Mouse (Mus musculus): ENCODE measurements around the gene Rsrc1. TPM values are rescaled to one million over a fixed set of nuclear protein-coding genes. Genes with fewer than 3 reads are reported as not detected.
"Not testable (repeated sequence)": the region's sequence is repeated elsewhere in the genome, so short reads cannot be mapped to it uniquely, and the experiment has no call there.

Rsrc1 gene
- polyA plus RNA-seq, 1 experiment from 2014 or later: 16.3 TPM

DNA sequence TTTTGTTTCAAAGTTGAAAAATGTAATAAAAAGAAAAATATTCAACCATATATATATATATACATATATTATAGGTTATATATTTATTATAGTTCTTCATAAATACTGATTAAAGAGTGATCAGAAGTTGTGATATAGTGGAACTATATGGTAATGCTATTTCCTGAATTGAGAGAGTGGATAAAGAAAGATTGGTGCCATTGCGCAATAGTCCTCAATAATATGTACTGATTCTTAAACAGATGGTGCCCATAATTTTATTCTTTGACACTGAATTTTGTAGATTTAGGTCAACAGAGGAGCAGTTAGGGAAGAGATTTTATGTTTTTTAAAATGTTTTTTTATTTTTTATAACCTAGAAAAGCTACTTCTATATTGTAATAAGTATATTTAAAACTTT, 165.1 kb downstream of the Rsrc1 start:
- no peaks in the 10 kb centered on the region for H3K4me1 ChIP-seq
- H3K27ac ChIP-seq: no peak overlapping the region
- H3K27me3 ChIP-seq (replicated peaks): no peaks in the 10 kb centered on the region
- no peak overlapping the region for H3K4me3 ChIP-seq
- H3K4me2 ChIP-seq: no peak overlapping the region
- 90% methylated on average over 1 of the region's 1 CpGs for WGBS (ENCODE audit: insufficient replicate concordance)
- ATAC-seq: no peak
- H3K9me3 ChIP-seq (replicated peaks): no peaks in the 10 kb centered on the region
- no peak overlapping the region for H3K9ac ChIP-seq
- no peaks in the 10 kb centered on the region for H3K36me3 ChIP-seq

GRCm38 (mm10) chr3:67147246-67147645, 166.1 kb downstream of the Rsrc1 start:
- no peak overlapping the region for H3K4me2 ChIP-seq
- H3K4me3 ChIP-seq: no peak overlapping the region
- H3K9me3 ChIP-seq (replicated peaks): no peaks in the 10 kb centered on the region
- H3K27me3 ChIP-seq (replicated peaks): no peaks in the 10 kb centered on the region
- H3K4me1 ChIP-seq: no peaks in the 10 kb centered on the region
- no peak overlapping the region for H3K27ac ChIP-seq
- 82% methylated on average over 3 of the region's 3 CpGs for WGBS (ENCODE audit: insufficient replicate concordance)
- ATAC-seq: no peak
- no peak overlapping the region for H3K9ac ChIP-seq
- H3K36me3 ChIP-seq: no peaks in the 10 kb centered on the region

DNA sequence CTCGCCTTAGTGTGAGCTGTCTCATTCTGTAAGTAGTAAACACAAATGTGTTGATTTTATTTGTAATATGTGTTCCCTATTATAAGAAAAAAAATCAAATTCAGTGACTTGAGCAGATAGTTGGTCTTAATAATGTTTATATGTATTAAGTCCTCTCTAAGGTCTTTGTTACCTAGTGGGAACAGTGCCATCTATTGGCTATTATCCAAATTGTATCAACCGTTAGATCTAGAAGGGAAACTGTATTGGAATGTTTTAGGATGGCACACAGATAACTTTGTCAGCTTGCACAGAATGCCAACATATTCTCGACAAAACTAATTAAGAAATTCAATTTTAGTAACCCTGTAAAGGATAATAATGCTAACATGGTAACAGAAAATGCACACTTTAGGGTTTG, 216.0 kb downstream of the Rsrc1 start:
- ATAC-seq: no peak
- Histone ChIP-seq H3K27ac (no peak overlapping the region), H3K9me3 (replicated peaks) (no peaks in the 10 kb centered on the region), H3K9ac (no peak overlapping the region), H3K27me3 (replicated peaks) (no peaks in the 10 kb centered on the region), H3K4me2 (no peak overlapping the region), H3K36me3 (no peaks in the 10 kb centered on the region), H3K4me3 (no peak overlapping the region), H3K4me1 (no peaks in the 10 kb centered on the region)
- 34% methylated on average over 3 of the region's 3 CpGs for WGBS (ENCODE audit: insufficient replicate concordance)

DNA sequence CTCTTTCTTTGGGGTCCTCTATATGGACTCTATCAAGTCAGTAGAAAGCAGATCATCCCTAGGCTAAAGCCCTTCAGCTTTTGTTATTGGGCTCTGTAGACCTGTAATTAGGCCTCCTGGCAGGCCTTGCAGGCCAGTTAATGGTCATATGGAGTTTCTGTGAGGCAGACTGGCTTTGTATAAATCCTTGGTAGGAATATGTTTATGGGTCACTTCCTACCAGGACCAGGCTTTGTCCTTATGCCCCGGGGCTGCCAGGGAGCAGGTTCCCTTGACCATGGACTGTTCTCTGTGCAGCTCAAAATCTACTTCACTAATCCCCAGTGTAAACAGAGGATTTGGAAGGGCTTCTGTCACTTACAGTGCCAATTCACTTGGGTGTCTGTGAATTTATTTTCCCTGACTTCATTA, 231.9 kb downstream of the Rsrc1 start:
- Histone ChIP-seq H3K4me1 (no peaks in the 10 kb centered on the region), H3K9me3 (replicated peaks) (no peaks in the 10 kb centered on the region), H3K27me3 (replicated peaks) (no peaks in the 10 kb centered on the region), H3K36me3 (no peaks in the 10 kb centered on the region), H3K4me2 (no peak overlapping the region), H3K27ac (no peak overlapping the region), H3K9ac (no peak overlapping the region), H3K4me3 (no peak overlapping the region)
- no peak for ATAC-seq
- WGBS (ENCODE audit: insufficient replicate concordance): 83% methylated on average over 1 of the region's 1 CpGs

DNA sequence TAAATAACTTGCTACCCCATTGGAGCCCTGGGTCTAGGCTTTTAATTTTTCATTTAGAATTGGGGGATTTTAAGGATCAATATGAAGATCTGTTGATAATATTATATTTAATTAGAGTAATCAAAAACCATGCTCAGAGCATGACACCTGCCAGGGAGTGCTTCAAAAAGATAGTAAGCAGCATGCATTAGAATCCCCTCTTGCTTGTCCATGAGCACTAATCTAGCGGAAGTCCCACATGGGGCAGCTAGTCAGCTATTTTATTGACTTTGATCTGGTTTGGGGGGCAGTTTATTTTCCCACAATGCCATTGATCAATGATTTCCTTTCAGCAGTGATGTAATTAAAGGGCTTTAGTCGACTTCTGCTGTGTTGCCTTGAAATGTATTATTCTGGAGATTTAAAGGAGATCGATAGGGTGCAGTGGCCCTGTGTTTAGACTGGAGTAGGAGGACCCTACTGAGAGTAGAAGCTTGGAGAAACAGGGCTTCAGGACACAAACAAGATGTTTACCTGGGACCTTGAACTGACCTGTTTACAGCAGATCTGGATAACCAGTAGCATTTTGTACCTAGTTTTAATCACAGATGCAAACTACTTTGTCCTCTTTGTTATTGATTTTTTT, 251.5 kb downstream of the Rsrc1 start:
- Histone ChIP-seq H3K27ac (no peak overlapping the region), H3K36me3 (no peaks in the 10 kb centered on the region), H3K9me3 (replicated peaks) (no peaks in the 10 kb centered on the region), H3K4me1 (no peaks in the 10 kb centered on the region), H3K27me3 (replicated peaks) (no peaks in the 10 kb centered on the region), H3K4me2 (no peak overlapping the region), H3K9ac (no peak overlapping the region), H3K4me3 (no peak overlapping the region)
- 63% methylated on average over 3 of the region's 3 CpGs for WGBS (ENCODE audit: insufficient replicate concordance)
- no peak for ATAC-seq

DNA sequence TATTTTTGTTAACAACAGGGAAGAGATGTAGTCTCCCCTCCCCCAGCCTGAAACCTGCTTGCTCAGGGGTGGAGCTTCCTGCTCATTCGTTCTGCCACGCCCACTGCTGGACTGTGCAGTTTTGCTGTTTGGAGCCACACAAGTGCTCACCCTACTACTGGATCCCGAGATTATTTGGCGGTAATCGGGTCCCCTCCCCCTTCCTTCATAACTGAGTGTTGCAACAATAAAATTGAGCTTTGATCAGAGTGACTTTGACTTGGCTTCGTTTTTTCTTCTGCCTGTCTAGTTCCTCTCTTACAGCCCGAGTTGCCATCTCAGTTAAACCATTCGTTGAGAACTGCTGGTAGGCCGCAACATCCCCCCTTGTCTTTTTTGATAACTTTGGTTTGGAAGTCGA, 261.3 kb downstream of the Rsrc1 start:
- H3K4me1 ChIP-seq; ATAC-seq; H3K36me3 ChIP-seq; H3K9me3 ChIP-seq (replicated peaks); H3K27ac ChIP-seq; H3K9ac ChIP-seq; H3K4me3 ChIP-seq; H3K4me2 ChIP-seq; H3K27me3 ChIP-seq (replicated peaks): not testable (repeated sequence)
- WGBS (ENCODE audit: insufficient replicate concordance): 71% methylated on average over 10 of the region's 10 CpGs

GRCm38 (mm10) chr3:67267448-67267847, 286.3 kb downstream of the Rsrc1 start:
- WGBS (ENCODE audit: insufficient replicate concordance): 72% methylated on average over 3 of the region's 3 CpGs
- H3K4me2 ChIP-seq: no peak overlapping the region
- ATAC-seq: no peak
- no peak overlapping the region for H3K27ac ChIP-seq
- H3K36me3 ChIP-seq: no peaks in the 10 kb centered on the region
- no peaks in the 10 kb centered on the region for H3K4me1 ChIP-seq
- no peaks in the 10 kb centered on the region for H3K27me3 ChIP-seq (replicated peaks)
- H3K9me3 ChIP-seq (replicated peaks): no peaks in the 10 kb centered on the region
- H3K4me3 ChIP-seq: no peak overlapping the region
- H3K9ac ChIP-seq: no peak overlapping the region

GRCm38 (mm10) chr3:67279781-67280180, 298.6 kb downstream of the Rsrc1 start:
- H3K4me2 ChIP-seq: peak overlapping the region; percentile 25
- WGBS (ENCODE audit: insufficient replicate concordance): 46% methylated on average over 4 of the region's 4 CpGs
- ATAC-seq: peak; percentile 79

DNA sequence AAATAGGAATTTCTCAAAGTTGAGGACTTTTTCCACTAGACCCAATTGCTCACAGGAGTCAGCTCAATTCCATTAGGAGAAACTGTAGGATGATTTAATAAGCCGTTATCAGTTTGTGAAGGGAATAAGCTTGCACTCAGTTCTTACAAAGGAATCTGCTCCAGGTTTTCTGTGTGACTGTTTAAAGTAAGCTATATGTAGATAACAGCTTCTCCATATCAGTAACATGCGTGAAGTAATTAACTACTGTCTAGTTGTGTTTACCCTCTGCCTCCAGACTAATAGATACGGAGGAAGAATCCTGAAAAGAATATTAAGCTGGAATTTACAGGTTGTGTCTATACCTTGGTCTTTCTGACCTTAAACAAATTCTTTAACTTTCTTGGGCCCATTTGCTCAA, 299.1 kb downstream of the Rsrc1 start:
- Histone ChIP-seq H3K9ac (no peak overlapping the region), H3K4me1 (peaks cover 17% of the 10 kb centered on the region), H3K9me3 (replicated peaks) (no peaks in the 10 kb centered on the region), H3K27me3 (replicated peaks) (no peaks in the 10 kb centered on the region), H3K36me3 (no peaks in the 10 kb centered on the region), H3K27ac (no peak overlapping the region; the same call in 1 of the 2 replicates), H3K4me3 (no peak overlapping the region), H3K4me2 (peak overlapping the region; percentile 25)
- 40% methylated on average over 3 of the region's 3 CpGs for WGBS (ENCODE audit: insufficient replicate concordance)
- ATAC-seq: peak; percentile 84

More at GRCm38 (mm10) chr3:67279781-67280180, 298.6 kb downstream of the Rsrc1 start:
- no peak overlapping the region for H3K9ac ChIP-seq
- no peaks in the 10 kb centered on the region for H3K36me3 ChIP-seq
- H3K9me3 ChIP-seq (replicated peaks): no peaks in the 10 kb centered on the region
- H3K27ac ChIP-seq: no peak overlapping the region; the same call in 1 of the 2 replicates
- peaks cover 17% of the 10 kb centered on the region for H3K4me1 ChIP-seq
- H3K4me3 ChIP-seq: no peak overlapping the region
- no peaks in the 10 kb centered on the region for H3K27me3 ChIP-seq (replicated peaks)

- H3K36me3 ChIP-seq: no peaks in the 10 kb centered on the region
- no peak overlapping the region for H3K9ac ChIP-seq
- H3K4me2 ChIP-seq: no peak overlapping the region
- peaks cover 17% of the 10 kb centered on the region for H3K4me1 ChIP-seq
- H3K4me3 ChIP-seq: no peak overlapping the region
- ATAC-seq: no peak
- no peaks in the 10 kb centered on the region for H3K9me3 ChIP-seq (replicated peaks)
- no peak overlapping the region for H3K27ac ChIP-seq
- WGBS (ENCODE audit: insufficient replicate concordance): 67% methylated on average over 1 of the region's 1 CpGs
- no peaks in the 10 kb centered on the region for H3K27me3 ChIP-seq (replicated peaks)
Observed at GRCm38 (mm10) chr3:67284039-67284438, 302.8 kb downstream of the Rsrc1 start.

GRCm38 (mm10) chr3:67284848-67285247, 303.7 kb downstream of the Rsrc1 start:
- Histone ChIP-seq H3K4me3 (no peak overlapping the region), H3K4me1 (peaks cover 12% of the 10 kb centered on the region), H3K27ac (no peak overlapping the region), H3K9ac (no peak overlapping the region), H3K36me3 (no peaks in the 10 kb centered on the region), H3K4me2 (no peak overlapping the region), H3K27me3 (replicated peaks) (no peaks in the 10 kb centered on the region), H3K9me3 (replicated peaks) (no peaks in the 10 kb centered on the region)
- no peak for ATAC-seq
- WGBS (ENCODE audit: insufficient replicate concordance): 69% methylated on average over 4 of the region's 4 CpGs

GRCm38 (mm10) chr3:67288664-67289063, 307.5 kb downstream of the Rsrc1 start:
- Histone ChIP-seq H3K9me3 (replicated peaks) (no peaks in the 10 kb centered on the region), H3K27ac (no peak overlapping the region), H3K27me3 (replicated peaks) (no peaks in the 10 kb centered on the region), H3K4me3 (no peak overlapping the region), H3K9ac (no peak overlapping the region), H3K4me2 (no peak overlapping the region), H3K4me1 (no peaks in the 10 kb centered on the region), H3K36me3 (no peaks in the 10 kb centered on the region)
- 86% methylated on average over 7 of the region's 7 CpGs for WGBS (ENCODE audit: insufficient replicate concordance)
- no peak for ATAC-seq

DNA sequence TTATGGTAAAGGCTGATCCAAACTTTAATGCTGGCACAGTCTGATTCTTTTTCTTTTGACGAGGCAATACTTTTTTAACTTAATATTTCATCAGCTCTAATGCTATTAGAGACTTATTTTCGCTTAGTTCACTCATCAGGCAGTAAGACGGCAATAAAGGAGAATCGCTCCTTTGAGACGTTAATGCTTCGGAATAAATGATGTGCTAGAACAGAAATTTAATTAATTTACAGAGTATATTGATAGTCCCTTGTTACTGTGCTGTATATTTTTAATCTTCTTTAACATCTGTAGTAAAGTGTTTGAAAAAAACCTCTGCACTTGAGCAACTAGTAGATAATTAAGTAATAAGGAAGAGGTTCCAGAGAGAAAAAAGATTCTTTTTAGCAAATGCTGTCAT, 308.3 kb downstream of the Rsrc1 start:
- H3K27me3 ChIP-seq (replicated peaks): no peaks in the 10 kb centered on the region
- H3K4me3 ChIP-seq: no peak overlapping the region
- H3K27ac ChIP-seq: no peak overlapping the region
- no peaks in the 10 kb centered on the region for H3K36me3 ChIP-seq
- WGBS (ENCODE audit: insufficient replicate concordance): 87% methylated on average over 6 of the region's 6 CpGs
- ATAC-seq: no peak
- H3K9ac ChIP-seq: no peak overlapping the region
- H3K4me1 ChIP-seq: no peaks in the 10 kb centered on the region
- H3K4me2 ChIP-seq: no peak overlapping the region
- no peaks in the 10 kb centered on the region for H3K9me3 ChIP-seq (replicated peaks)

Measured in liver, embryonic 12.5 days (tissue).